Mouse (Mus musculus) fibroblast of lung, adult 2 months (primary cell): ENCODE data around the gene Setd5.

Experiments
- DNase-seq: peaks from one replicate; pipeline ENCODE4 v3.0.0-alpha.2; 2011; ENCODE audit warnings: low read depth

Setd5 gene

DNA sequence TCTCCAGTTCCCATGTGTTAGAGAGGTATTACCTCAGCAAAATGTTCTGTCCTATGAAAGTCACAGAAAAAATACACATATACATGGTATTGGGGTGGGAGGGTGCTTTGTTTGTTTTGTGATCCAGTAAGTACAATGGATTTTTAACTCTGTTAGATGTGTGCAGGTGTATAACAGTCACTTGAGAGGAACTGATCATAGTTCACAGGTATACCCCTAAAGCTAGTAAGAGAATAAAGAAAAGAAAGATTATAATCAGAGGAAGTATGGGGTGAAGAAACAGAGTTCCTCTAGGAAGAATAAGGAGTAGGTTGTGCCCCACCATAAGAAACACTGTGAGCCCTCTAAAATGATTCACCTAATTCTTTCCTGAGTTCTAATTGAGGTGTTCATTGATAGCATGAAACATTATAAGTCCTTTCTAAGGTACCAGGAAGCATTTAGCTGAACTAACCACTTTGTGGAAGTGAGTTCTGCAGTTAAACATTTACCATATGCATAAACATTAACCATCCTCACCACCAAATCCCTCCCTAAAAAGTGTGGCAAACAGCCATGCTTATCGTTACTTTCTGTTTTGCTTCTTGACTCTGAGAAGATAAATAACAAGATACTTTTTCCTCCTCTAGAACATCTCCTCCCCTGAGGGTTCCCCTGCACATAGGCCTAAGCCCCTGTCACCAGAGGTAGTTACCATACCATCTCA, 64.4 kb downstream of the Setd5 start:
- DNase-seq = no peak

DNA sequence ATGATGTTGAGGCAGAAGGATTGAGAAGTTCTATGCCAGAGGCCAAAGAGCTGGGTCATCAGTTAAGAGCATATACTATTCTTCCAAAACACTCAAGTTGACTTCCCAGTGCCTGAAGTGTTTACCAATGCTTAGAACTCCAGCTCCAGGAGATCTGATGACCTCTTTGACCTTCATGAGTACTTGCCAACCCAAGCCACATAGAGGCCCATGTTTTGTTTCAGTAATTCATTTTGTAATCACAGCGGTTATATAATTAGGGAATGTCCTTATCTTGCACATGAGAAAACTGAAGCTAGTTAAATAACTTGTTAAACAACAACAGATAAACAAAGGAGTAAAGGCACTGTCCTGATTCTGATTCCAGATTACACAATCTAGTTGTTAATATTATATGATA, 67.6 kb downstream of the Setd5 start:
- DNase-seq = no peak

DNA sequence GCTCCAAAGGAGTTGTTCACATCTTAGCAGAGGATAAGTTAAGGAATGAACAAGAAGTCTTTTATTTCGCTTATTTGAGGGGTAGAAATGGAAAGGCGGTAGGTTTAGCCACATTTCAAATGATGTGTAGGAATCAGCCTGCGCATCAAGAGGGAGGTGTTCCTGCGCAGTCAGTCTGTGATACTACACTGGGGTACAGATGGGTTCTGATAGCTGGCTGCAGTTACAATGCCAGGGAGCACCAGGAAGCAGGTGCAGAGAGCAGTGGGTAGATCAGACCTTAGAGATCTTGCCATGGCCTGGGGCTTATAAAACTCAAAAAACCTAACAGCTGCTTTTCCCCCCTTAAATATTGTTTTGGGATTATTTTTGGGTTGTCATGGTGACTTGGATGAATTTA, 68.1 kb downstream of the Setd5 start:
- no peak for DNase-seq

DNA sequence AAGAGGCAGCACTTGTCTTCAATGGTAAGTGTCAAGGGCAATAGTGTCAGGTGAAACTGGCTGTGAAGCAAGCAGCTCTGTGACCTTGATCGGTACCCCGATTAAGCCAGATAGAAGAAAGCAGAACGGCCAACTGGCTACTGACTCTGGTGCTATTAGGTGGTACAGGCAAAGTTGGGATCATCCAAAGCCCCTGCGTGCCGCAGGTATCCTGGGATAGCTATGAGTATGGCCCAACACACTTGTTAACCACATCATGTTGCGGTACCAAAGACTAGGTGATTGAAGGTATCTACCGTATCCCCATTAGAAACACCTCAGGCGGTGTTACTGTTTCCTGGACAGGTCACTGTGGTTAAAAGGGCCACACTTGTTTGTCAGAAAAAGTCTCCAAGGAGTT, 76.9 kb downstream of the Setd5 start:
- DNase-seq = no peak

DNA sequence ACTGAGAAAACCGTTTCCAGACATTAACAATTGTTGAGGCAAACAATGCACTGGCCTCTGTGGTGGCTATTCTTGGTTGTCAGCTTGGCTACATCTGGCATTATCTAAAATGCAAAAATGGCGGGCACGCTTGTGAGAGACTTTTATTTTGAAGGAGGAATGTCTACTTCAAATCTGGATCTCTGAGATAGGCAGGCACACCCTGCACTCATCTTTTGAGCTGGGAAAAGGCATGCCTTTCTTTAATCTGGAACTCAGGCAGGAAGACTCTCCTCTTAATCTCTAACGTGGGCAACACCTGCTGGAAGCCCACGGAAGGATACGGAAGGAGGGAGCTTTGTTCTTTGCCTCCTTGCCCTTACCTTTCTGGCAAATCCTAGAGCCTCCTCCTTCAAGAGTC, 77.7 kb downstream of the Setd5 start:
- no peak for DNase-seq

DNA sequence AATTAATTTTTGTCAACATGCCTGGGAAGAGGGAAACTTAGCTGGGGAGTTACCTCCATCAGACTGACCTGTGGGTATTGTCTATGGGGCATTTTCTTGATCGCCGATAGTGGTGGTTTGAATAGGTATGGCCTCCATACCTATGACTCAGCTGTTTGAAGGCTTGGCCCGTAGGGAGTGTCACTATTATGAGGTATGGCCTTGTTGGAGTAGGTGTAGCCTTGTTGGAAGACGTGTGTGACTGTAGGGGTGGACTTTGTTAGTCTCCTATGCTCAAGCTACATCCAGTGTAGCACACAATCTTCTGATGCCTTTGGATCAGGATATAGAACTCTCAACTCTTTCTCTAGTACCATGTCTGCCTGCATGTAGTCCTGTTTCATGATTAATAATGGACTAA, 78.9 kb downstream of the Setd5 start:
- no peak for DNase-seq

DNA sequence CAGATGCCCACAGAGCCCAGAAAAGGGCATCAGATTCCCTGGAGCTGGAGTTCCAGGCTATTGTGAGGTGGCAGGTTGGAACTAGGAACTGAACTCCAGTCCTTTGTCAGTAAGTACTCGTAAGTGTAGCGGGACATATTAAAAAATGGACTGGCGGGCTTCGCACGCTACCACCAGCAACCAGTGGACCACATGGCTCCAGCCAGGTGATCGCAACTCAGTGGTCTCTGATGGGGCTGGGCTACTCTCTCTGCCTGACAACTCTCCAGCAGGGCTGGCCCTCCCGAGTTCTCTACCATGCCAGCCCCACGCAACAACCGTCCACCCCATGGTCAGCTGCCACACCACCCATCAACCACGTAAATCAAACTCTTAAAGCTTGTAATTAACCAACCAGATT, 82.9 kb downstream of the Setd5 start:
- DNase-seq = no peak

DNA sequence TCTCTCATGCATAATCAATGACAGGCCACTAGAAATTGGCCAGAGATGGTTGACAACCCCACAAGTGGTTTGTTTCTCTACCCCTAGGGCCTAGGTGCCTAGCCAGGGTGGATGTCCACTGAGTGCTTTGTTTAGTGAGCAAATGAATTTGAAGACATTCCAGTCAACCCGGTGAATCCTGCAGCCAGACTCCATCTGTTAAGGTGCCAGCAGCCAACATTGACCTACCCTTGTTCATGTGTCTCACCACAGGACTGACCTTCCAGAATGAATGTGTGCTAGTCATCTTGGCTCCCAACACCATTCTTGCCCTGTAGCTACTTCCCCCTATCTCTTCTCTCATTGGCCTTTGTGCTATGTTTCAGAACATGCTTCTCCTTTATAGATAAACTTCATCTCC, 84.8 kb downstream of the Setd5 start:
- no peak for DNase-seq

DNA sequence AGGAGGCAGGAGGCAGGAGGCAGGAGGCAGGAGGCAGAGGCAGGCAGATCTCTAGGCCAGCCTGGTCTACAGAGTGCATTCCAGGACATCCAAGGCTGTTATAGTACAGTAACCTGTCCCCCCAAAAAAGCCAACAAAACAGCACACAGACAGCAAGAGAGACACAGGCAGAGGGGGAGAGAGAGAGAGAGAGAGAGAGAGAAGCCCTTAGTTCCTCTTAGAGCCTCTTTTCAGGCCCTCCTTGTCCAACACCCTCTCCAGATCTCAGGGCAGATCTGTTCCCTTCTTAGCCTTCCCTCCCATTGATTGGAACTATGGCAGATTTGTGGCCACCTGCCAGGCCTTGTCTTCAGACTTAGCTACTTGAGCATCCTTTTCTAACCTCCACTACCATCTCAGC, 86.3 kb downstream of the Setd5 start:
- DNase-seq = no peak

DNA sequence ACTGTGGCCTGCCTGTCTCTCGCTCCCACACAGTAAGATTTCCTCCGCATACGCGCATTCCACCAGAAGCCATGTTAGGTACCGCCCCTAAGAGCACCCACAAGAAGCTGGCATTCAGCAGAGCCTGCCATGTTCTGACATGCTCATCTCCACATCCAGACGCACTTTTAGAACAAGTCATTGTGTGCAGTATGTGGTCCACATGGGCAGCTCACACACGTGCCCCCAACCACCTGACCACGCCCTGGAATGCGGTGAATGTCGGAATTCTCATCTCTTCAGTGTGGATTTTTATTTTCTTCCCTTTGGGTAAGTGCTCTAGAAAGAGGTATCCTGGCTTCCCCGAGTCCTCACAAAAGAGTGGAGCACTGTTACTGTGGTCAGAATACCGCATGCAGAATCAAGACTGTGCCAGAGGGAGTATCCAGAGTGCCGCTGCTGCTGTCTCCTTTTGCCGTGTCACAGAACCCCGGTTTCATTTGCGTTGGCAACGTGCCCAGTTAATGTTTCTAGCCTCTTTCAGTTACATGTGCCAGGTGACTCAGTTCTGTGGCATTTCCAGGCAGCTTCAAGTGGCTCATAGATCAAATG, 89.6 kb downstream of the Setd5 start:
- peak; percentile 85 for DNase-seq

DNA sequence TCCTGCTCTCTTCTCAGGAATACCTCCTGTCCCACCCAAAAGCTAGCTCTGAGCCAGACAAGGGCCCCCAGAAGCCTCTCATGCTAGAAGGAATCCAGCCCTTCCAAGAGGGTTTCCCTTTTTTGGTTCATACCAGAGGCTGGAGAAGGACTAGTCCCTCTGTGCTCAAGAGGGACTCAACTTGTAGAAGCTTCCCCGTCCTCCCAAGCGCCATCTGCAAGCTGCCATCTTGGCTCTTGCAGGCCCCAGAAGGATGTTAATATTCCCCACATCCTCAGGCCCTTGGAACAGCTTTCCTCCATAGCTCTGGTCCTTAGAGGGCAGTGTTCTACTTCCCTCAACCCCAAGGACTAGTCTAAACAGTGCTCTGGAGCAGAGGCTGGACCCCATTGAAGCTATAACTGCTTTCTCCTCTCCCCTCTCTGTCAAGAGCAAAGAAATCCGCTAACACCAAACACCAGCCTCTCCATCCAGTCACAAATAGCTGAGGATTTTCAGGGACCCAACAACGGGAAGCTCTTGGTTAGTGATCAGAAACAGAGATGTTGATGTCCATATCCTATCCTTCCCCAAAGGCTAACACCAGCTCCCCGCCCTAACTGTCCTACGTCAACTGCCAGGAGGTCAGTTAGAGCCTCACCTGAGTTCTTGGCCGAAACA, 91.3 kb downstream of the Setd5 start:
- no peak for DNase-seq

DNA sequence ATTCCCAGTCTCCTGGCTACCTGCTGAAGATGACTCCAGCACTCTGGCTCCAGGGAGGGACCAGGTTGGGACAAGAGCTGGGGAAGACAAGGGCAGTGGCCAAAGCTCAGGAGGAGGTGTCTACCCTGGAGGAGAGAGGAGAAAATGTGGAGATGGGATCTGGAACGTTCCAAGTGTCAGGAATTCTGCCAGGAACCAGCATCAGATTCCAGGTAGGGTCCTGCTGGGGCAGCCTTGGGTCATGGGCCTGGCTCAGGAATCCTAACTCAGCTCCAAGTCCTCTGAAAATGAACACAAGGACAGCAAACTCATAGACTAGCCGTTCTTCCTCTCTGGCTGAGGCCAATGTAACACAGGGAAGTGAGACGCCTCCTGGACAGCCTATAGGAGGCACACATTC, 92.7 kb downstream of the Setd5 start:
- DNase-seq = no peak

DNA sequence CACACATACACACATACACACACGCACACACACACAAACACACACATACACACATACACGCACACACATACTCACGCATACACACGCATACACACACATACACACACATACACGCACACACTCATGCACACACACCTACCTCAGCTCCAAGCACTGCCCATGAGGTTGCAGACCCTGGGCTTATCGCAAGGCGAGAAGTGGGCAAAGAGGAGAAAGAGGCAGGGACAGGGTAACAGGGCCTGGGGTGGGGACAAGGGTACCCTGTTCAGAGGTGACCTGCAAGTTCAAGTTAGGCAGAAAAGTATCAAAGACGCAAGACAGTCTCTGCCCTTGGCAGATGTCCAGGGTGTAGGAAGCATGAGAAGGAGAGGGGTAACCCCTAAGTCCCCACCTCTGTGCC, 93.5 kb downstream of the Setd5 start:
- DNase-seq = no peak

DNA sequence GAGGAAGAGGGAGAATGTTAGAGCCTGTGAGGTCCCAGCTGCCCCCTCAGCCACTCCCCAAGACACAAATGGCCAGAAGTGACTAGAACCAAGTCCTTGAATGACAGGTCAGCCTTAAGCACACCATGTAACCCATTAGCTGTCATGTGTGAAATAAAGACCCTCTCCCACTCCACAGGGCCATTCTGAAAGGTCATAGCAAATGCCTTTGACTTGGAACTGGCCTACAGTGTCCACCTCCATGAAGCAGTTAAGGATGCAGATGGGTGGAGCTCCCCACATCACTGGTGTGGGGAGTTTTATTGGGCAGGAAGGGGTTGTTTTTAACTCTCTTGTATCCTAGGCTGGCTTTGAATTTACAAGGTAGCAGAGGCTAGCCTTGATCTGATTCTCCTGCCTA, 94.8 kb downstream of the Setd5 start:
- DNase-seq = no peak

DNA sequence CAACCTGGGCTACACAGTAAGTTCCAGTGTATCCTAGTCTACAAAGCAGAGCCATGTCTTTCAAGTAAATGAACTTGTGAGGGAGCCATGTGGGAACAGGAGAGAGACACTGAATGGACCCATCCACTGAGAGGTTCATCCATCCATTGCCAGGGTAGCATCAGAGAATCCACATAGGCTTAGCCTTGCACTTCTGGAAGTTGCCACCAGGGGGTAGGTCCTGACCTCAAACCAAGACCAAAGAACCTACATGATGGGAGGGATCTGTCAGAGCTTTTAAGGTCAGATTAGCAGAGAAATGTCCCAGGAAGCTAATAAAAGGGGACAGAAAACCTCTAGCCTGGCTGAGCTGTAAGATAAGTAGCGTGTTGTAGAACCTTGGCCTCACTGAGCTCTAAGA, 95.4 kb downstream of the Setd5 start:
- DNase-seq = peak; percentile 28

DNA sequence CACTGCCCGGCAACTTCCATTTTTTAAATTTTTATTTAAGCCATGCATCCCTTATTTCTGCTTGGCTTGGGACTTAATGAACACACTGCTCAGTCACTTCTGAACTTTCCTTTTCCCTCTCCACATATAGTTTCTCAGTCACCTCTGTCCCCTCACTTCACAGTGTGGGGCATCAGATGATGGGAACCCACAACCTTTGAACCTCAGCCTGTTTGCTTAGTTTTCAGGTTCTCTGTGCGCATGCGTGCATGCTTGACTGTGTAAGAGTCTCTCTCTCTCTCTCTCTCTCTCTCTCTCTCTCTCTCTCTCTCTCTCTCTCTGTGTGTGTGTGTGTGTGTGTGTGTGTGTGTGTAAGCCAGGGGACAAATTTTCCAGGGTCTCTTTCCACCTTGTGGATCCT, 98.3 kb downstream of the Setd5 start:
- no peak for DNase-seq

DNA sequence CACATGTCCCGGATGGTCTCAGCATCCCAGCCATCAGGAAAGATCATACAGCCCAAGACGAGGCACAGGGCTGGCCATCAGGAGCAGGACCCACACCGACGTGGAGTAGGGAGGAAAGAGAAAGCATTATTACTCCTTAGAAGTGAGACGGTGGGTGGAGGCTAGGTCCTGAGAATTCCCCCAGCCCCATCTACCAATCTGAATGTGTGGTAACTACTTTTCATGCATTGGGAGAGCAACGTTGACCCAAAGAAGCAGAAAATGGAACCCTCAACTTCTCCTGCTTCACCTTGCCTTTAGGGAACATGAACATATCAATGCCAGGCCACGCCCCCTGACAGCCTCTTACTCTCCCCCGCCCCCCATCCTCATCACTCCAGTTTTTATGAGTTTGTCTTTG, 99.4 kb downstream of the Setd5 start:
- no peak for DNase-seq

DNA sequence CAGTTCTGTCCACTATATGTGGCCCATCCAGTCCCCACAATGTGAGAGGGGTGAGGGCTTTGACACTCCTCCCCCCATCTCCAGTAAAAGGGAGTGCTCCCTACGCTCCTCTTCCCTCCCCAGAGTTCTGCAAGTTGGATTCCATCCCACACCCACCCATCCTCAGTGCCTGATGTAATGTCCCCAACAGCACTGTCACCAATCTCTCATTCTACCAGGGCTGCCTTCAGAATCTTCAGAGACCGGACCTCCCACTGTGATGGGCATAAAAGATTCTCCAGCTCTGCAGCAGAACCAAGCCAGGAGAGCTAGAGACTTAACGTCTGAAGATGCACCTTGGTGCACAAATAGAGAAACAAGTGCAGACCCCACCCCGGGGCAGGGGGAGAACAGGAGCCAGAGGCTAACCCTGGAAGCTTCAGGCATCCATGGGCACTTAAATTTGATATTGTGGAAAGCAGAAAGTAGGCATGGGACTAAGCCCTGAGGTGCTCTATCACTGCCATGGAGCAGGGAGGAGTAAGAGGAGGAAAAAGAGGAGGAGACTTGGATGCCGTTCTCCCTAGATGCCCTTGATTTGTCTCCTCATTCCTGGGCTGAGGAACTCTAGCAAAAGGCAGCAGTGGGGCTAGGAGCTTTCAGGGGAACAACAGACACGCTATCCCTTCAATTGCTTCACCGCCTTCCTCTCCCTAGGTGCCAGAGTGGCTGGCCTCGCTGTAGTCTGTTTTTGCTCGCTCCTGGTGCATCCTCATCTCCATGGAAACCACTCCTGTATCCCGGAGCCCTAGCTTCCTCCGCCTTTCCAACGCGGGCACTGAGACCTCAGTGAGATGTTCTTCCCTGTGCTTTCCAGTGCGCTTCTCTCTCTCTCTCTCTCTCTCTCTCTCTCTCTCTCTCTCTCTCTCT, 101.4 kb downstream of the Setd5 start:
- no peak for DNase-seq

DNA sequence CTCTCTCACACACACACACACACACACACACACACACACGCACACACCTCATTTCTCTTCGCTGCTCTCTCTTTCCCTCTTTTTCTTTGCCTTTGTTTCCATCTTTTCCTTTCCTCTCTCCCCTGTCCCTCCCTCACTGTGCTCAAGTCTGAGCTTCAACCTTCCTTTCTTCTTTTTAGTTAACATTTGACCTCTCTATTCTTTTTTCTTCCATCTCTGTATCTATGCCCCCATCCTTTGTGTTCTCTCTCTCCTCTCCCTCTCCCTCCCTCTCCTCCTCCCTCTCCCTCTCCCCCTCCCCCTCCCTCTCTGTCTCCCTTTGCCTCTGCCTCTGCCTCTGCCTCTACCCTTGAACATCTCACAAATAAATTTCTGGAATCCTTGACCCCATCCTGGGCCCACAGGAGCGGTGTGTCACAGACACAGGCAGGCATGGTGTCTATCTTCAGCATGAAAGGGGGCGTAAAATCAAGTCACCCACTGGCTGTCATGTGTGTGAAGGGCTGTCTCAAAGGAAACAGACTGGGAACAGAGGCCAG, 102.1 kb downstream of the Setd5 start:
- DNase-seq = no peak

DNA sequence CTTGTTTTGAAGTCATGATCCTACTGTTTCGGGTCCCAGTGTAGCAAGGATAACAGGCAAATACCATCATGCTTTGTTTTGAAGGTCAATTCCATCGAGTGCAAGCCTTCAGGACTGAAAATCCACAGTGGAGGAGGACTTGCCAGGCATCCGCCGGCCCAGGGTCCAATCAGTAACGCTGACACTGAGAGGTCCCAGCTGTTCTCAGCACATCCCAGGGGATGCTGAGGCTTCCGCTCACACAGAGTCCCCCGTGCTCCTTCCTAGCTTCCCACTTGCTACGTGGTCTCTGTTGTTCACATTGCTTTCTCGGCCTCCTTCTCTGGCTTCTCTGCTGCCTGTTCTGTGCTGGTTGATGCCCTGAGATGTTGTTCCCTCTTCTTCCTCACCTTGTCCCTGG, 107.0 kb downstream of the Setd5 start:
- no peak for DNase-seq

DNA sequence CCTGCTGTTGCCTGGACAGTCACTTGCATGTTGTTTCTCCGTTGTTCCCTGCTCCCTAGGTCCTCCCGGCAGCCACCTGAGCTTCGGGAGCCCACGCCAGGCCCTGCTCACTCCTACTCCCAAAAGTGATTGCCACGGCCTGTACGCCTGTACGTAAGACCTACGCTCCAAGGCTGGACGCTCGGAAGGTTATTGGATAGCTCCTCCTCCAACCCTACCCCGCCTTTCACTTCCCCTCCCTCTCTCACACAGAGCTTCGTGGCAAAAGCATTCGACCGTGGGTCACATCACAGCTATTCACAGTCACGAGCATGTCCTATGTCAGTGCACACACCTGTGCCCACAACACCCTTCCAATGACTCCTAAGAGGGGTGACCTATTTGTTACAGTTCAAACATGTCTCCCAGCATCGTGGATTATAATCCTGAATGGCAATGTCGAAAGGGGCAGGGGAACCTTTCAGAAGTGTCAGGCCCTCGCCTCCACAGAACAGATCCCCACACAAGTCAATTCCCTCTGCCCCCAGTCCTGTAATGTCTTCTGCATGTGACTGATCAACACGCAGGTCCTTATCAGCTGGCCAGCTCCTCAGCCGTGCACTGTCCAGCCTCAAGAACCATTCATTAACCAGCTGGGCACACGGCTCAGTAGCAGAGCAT, 107.8 kb downstream of the Setd5 start:
- no peak for DNase-seq
